Mouse (Mus musculus) liver, embryonic 13.5 days (tissue): ENCODE data around the gene Phykpl. TPM values are rescaled to one million over a fixed set of nuclear protein-coding genes. Genes with fewer than 3 reads are reported as not detected.

Source experiments
- ATAC-seq: fragments of 200-750 bp; cut with Nextera tagmentation; 2 replicates; pipeline ENCODE4 v1.8.0; 2017; ENCODE audit warnings: low read depth, mild to moderate bottlenecking, moderate number of reproducible peaks, moderate library complexity
- DNase-seq: peaks from one replicate; pipeline ENCODE4 v3.0.0; 2022
- H3K27ac ChIP-seq: fragments of 300-500 bp; sonication (generic); 2 replicates; pipeline ENCODE4 v1.5.1; 2015; ENCODE audit warnings: moderate library complexity, mild to moderate bottlenecking, inconsistent platforms
- H3K27me3 ChIP-seq: fragments of 300-500 bp; sonication (generic); 2 replicates; pipeline ENCODE4 v1.6.1; 2015; ENCODE audit warnings: mild to moderate bottlenecking, inconsistent platforms
- H3K36me3 ChIP-seq: fragments of 300-500 bp; sonication (generic); 2 replicates; pipeline ENCODE4 v1.6.1; 2015; ENCODE audit warnings: mild to moderate bottlenecking, inconsistent platforms
- H3K4me1 ChIP-seq: fragments of 300-500 bp; sonication (generic); replicated peaks from 2 replicates; pipeline ENCODE4 v1.6.1; 2015; ENCODE audit warnings: inconsistent platforms
- H3K4me2 ChIP-seq: fragments of 300-500 bp; sonication (generic); 2 replicates; pipeline ENCODE4 v1.6.1; 2015; ENCODE audit warnings: inconsistent platforms, mild to moderate bottlenecking, moderate library complexity
- H3K4me3 ChIP-seq: fragments of 300-500 bp; sonication (generic); replicated peaks from 2 replicates; pipeline ENCODE4 v1.5.1; 2015; ENCODE audit warnings: mild to moderate bottlenecking, inconsistent platforms
- H3K9ac ChIP-seq: fragments of 300-500 bp; sonication (generic); 2 replicates; pipeline ENCODE4 v1.6.1; 2015; ENCODE audit warnings: mild to moderate bottlenecking, inconsistent platforms
- H3K9me3 ChIP-seq: fragments of 300-500 bp; sonication (generic); replicated peaks from 2 replicates; pipeline ENCODE4 v1.6.1; 2016; ENCODE audit warnings: inconsistent platforms
- WGBS: fragments of 180-500 bp; shearing (Covaris S2); methylation state at CpG from one replicate; pipeline ENCODE4 v1.1.7; 2015; ENCODE audit not compliant: insufficient replicate concordance; 5-methylcytosine and 5-hydroxymethylcytosine counted together
- polyA plus RNA-seq: library from polyadenylated mRNA; unstranded; fragments of >200 nt; fragmentation: Nextera tagmentation; extraction: Ambion mirVana; gene quantifications from 2 replicates; pipeline ENCODE4 v1.2.1, GENCODE M21; 2015

Phykpl gene
- polyA plus RNA-seq, 1 experiment from 2014 or later: 15.0 TPM

DNA sequence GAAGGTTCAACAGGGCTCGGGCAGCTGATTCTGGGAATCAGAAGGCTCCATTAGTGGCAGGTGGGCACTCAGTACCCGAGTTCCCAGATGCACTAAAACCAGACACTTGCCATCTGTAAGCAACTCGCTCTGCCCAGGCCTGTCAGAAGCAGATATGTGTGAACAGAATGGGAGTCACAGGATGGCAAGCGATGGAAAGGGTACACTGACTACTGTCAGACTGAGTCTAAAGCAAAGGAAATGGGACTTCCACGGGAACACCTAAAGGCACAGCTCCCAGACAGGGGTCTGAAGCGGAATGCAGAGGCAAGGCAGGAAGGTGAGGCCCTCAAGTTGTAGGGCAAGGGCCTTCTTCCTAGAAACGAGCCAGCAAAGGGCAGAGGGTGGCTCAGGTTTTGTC lies 61.7 kb downstream of the Phykpl start:
- Histone ChIP-seq H3K9ac (no peak overlapping the region), H3K4me1 (peaks cover 42% of the 10 kb centered on the region)

GRCm38 (mm10) chr11:51646751-51647667 lies 62.5 kb downstream of the Phykpl start:
- H3K4me1 ChIP-seq: peaks cover 42% of the 10 kb centered on the region
- ATAC-seq (no peak), DNase-seq (no peak)
- H3K4me2 ChIP-seq: no peak overlapping the region
- no peaks in the 10 kb centered on the region for H3K9me3 ChIP-seq
- WGBS: 42% methylated on average over 15 of the region's 15 CpGs
- H3K27ac ChIP-seq: peak overlapping the region; percentile 20; the same call in 1 of the 2 replicates
- H3K27me3 ChIP-seq: peaks cover 50% of the 10 kb centered on the region
- H3K9ac ChIP-seq: no peak overlapping the region
- no peak overlapping the region for H3K4me3 ChIP-seq
- H3K36me3 ChIP-seq: 0 out of 2 replicates have a peak, but pooled peaks cover 3% of the 10 kb centered on the region

More for the DNA sequence above, 61.7 kb downstream of the Phykpl start:
- peaks cover 43% of the 10 kb centered on the region for H3K27me3 ChIP-seq
- WGBS: 58% methylated on average over 7 of the region's 7 CpGs
- ATAC-seq (no peak), DNase-seq (no peak)
- H3K36me3 ChIP-seq: 0 out of 2 replicates have a peak, but pooled peaks cover 3% of the 10 kb centered on the region
- no peaks in the 10 kb centered on the region for H3K9me3 ChIP-seq
- H3K4me3 ChIP-seq: no peak overlapping the region
- no peak overlapping the region for H3K27ac ChIP-seq
- no peak overlapping the region for H3K4me2 ChIP-seq

DNA sequence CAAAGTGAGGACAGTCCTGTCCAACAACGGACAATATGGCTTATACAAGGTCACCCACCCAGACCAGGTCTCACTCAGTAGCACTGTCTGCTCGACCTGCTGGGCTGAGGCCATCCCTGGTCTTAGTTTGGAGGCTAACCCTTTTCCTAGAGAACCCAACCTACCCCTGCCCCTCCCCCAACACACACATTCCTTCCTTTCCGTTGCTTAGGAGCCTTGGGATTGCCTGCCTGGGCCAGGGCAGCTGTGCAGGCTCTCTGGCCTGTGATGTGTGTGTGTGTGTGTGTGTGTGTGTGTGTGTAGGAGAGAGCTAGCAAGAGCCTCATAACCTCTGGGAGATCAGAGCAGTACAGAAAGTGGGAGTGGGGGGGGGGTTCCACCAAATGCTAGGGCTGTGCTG lies 64.0 kb downstream of the Phykpl start:
- Histone ChIP-seq H3K9me3 (no peaks in the 10 kb centered on the region), H3K27ac (no peak overlapping the region), H3K4me1 (peaks cover 39% of the 10 kb centered on the region), H3K4me3 (no peak overlapping the region), H3K9ac (peak overlapping the region; percentile 17; the same call in 1 of the 2 replicates), H3K27me3 (peaks cover 58% of the 10 kb centered on the region), H3K36me3 (0 out of 2 replicates have a peak, but pooled peaks cover 3% of the 10 kb centered on the region), H3K4me2 (no peak overlapping the region)
- ATAC-seq (no peak), DNase-seq (no peak)
- WGBS: 38% methylated on average over 3 of the region's 3 CpGs

DNA sequence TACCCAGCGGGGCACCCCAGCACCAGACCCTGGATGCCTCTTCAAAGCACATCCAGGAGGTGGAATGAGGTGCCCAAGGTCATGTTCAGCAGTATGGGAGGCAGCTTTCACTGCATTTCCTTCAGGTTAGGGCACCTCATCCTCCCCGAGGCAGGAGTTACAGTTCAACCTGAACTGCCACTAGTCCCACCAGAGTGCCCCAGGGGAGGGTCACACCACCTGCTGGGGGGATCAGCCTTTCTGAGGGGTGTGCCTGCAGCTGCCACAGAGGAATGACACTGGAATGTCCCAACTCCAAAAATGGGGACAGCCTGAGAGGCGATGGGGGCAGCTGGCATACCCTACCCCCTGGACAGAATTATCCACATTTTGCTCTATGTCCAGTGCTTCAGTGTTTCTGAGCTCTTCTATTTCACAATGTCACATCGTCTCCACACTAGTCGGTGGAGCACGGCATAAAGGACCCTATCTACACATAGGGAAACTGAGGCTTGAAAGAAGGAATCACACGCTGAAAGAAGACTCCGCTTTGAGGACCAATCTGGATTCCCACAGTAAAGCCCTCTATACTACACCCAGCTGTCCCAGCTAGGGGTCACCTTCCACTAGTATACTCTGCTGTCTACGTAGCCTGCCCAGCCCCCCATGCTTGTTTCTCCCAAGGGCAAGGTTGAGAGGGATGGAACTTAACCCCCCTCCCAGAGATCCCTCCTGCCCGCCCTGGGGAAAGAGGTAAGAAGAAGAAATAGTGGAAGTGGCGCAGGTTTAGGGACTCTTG lies 64.7 kb downstream of the Phykpl start:
- peak overlapping the region; percentile 66 for H3K4me3 ChIP-seq
- H3K36me3 ChIP-seq: 0 out of 2 replicates have a peak, but pooled peaks cover 3% of the 10 kb centered on the region
- H3K27me3 ChIP-seq: peaks cover 58% of the 10 kb centered on the region
- H3K9me3 ChIP-seq: no peaks in the 10 kb centered on the region
- ATAC-seq (no peak), DNase-seq (no peak)
- peaks cover 35% of the 10 kb centered on the region for H3K4me1 ChIP-seq
- WGBS: 32% methylated on average over 11 of the region's 11 CpGs
- no peak overlapping the region for H3K27ac ChIP-seq
- peak overlapping the region; percentile 68; the same call in 1 of the 2 replicates for H3K9ac ChIP-seq
- H3K4me2 ChIP-seq: peak overlapping the region; percentile 81

DNA sequence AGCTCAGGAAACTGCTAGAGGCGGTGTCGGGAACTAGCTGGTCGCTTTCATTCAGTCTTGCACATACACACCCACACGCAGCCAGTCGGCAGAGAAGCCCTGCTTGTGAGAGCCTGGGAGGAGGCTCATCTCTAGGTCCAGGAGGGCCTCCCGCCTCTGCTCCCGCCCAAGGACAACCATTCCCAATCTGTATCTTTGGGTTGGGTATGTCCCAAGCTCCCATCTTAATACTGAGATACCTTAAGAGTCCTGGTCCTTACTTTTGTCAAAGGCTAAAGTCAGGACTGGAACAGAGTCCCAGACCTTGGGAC lies 65.3 kb downstream of the Phykpl start:
- Histone ChIP-seq H3K27me3 (peaks cover 58% of the 10 kb centered on the region), H3K4me1 (peaks cover 35% of the 10 kb centered on the region), H3K27ac (no peak overlapping the region), H3K9ac (peak overlapping the region; percentile 68), H3K4me2 (peak overlapping the region; percentile 81), H3K4me3 (peak overlapping the region; percentile 66), H3K36me3 (0 out of 2 replicates have a peak, but pooled peaks cover 2% of the 10 kb centered on the region), H3K9me3 (no peaks in the 10 kb centered on the region)
- DNase-seq: no peak
- 8% methylated on average over 7 of the region's 7 CpGs for WGBS
- no peak for ATAC-seq

- Histone ChIP-seq H3K4me3 (peak overlapping the region; percentile 66), H3K4me2 (peak overlapping the region; percentile 81), H3K27me3 (peaks cover 57% of the 10 kb centered on the region), H3K4me1 (peaks cover 35% of the 10 kb centered on the region), H3K9me3 (no peaks in the 10 kb centered on the region), H3K27ac (no peak overlapping the region), H3K9ac (peak overlapping the region; percentile 68), H3K36me3 (no peaks in the 10 kb centered on the region)
- DNase-seq: no peak
- ATAC-seq: peak; percentile 36
- under 1% methylated on average over 30 of the region's 30 CpGs for WGBS
Measured at GRCm38 (mm10) chr11:51650261-51650660, 65.7 kb downstream of the Phykpl start.

DNA sequence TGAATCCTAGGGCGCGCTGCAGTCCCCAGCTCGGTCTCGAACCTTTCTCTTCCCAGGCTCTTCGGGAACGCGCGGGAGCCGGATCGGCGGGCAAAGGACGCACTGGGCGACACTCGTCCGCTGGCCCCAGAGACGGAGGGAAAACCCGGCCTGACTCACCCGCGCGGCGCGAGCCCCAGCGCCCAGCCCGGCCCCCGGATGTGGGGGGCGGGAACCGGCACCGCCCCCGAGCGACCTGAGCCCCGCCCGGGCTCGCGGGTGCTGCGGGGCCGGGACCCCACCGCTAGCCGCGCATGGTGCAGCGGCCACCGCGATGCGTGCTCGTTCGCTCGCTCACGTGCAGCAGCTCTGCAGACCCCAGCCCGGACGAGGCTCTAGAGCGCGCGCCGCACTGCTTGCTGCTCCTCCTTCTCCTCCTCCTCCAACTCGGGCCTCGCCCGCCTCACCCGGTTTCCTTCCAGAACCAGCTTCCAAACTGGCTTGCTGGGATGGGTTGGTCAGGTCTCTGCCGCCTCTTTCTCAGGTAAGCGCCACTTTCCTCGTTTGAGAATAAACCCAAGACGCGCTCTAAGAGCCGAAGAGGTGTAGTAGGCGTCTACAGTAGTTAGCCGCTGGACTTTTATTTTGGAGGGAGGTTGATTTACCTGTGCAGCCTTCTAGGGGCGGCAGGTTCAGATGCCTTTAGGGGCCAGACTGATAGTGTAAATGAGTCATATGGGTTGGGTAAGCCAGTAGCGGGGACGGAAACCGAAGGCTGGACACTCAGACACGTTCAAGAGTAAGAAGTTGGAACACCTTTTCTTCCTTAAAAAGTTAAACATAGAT lies 66.3 kb downstream of the Phykpl start, which contains the start of the genes N4bp3 and D930048N14Rik:
Gene N4bp3 (minus strand): TSS at position 152 of the 825 bp plus-strand sequence.
Gene D930048N14Rik (plus strand): TSS at position 264 of the 825 bp plus-strand sequence.
- Histone ChIP-seq H3K36me3 (no peaks in the 10 kb centered on the region), H3K4me1 (peaks cover 35% of the 10 kb centered on the region), H3K9me3 (no peaks in the 10 kb centered on the region), H3K27me3 (peaks cover 54% of the 10 kb centered on the region), H3K4me2 (peak within 1 kb of the TSS; percentile 81), H3K4me3 (peak within 1 kb of the TSS; percentile 66), H3K9ac (peak within 1 kb of the TSS; percentile 68), H3K27ac (no peak within 1 kb of the TSS)
- DNase-seq (peak; percentile 30), ATAC-seq (peak; percentile 57)
- WGBS: under 1% methylated on average over 70 of the region's 70 CpGs

DNA sequence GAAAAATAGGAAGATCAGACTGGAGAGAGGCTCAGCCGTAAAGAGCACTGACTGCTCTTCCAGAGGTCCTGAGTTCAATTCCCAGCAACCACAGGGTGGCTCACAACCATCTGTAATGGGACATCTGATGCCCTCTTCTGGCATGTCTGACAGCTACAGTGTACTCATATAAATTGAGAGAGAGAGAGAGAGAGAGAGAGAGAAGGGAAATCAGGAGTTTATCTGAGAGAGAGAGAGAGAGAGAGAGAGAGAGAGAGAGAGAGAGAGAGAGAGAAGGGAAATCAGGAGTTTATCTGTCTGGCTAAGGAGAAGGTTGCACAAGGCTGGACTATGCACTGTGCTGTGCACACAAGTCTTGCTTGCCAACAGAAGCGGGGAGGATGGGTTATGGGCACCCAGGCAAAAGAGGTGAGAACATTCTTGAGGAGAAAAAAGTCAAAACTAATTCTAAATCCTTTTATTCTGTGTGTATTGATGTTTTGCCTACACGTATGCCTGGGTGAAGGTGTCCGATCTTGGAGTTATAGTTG lies 68.4 kb downstream of the Phykpl start:
- peaks cover 52% of the 10 kb centered on the region for H3K27me3 ChIP-seq
- no peak overlapping the region for H3K9ac ChIP-seq
- DNase-seq (no peak), ATAC-seq (no peak)
- 69% methylated on average over 4 of the region's 4 CpGs for WGBS
- H3K27ac ChIP-seq: no peak overlapping the region
- H3K4me3 ChIP-seq: no peak overlapping the region
- no peaks in the 10 kb centered on the region for H3K9me3 ChIP-seq
- no peak overlapping the region for H3K4me2 ChIP-seq
- H3K36me3 ChIP-seq: no peaks in the 10 kb centered on the region
- H3K4me1 ChIP-seq: peaks cover 26% of the 10 kb centered on the region

- Histone ChIP-seq H3K36me3 (no peaks in the 10 kb centered on the region), H3K27ac (no peak overlapping the region), H3K9ac (no peak overlapping the region), H3K4me3 (no peak overlapping the region), H3K9me3 (no peaks in the 10 kb centered on the region), H3K4me2 (no peak overlapping the region), H3K27me3 (peaks cover 45% of the 10 kb centered on the region), H3K4me1 (peaks cover 29% of the 10 kb centered on the region)
- no peak for DNase-seq
- WGBS: 76% methylated on average over 6 of the region's 6 CpGs
- ATAC-seq: no peak
Measured at GRCm38 (mm10) chr11:51653736-51654135, 69.2 kb downstream of the Phykpl start.
